Mouse (Mus musculus) heart, embryonic 16.5 days (tissue): ENCODE measurements at regions not wholly inside any gene's neighbourhood (a gene's known extent, or its start where the extent isn't known, plus 50 kb on each side); places are given as distances from the start of the nearest gene placed in this dataset.

Source experiments
- ATAC-seq: fragments of 200-750 bp; cut with Nextera tagmentation; replicated peaks from 2 replicates; pipeline ENCODE4 v1.8.0; 2017; ENCODE audit warnings: moderate number of reproducible peaks; ENCODE audit not compliant: insufficient read depth, low FRiP score; ENCODE audit errors: extremely low read depth
- H3K27ac ChIP-seq: fragments of 300-500 bp; sonication (generic); 2 replicates; pipeline ENCODE4 v1.5.1; 2014; ENCODE audit warnings: mild to moderate bottlenecking, low read length, control low read depth, moderate library complexity
- H3K27me3 ChIP-seq: fragments of 300-500 bp; sonication (generic); 2 replicates; pipeline ENCODE4 v1.6.1; 2014; ENCODE audit warnings: low read length, mixed read lengths; ENCODE audit not compliant: control insufficient read depth, insufficient read depth
- H3K36me3 ChIP-seq: fragments of 300-500 bp; sonication (generic); 2 replicates; pipeline ENCODE4 v1.6.1; 2014; ENCODE audit not compliant: control insufficient read depth, insufficient read depth
- H3K4me1 ChIP-seq: fragments of 300-500 bp; sonication (generic); 2 replicates; pipeline ENCODE4 v1.6.1; 2014; ENCODE audit warnings: low read length, mixed read lengths; ENCODE audit not compliant: control insufficient read depth, insufficient read depth
- H3K4me2 ChIP-seq: fragments of 300-500 bp; sonication (generic); 2 replicates; pipeline ENCODE4 v1.6.1; 2014; ENCODE audit warnings: low read depth, mild to moderate bottlenecking, control low read depth, low read length
- H3K4me3 ChIP-seq: fragments of 300-500 bp; sonication (generic); 2 replicates; pipeline ENCODE4 v1.5.1; 2014; ENCODE audit warnings: mild to moderate bottlenecking, control low read depth, low read length
- H3K9ac ChIP-seq: fragments of 300-500 bp; sonication (generic); 2 replicates; pipeline ENCODE4 v1.6.1; 2014; ENCODE audit warnings: low read length, control low read depth
- H3K9me3 ChIP-seq: fragments of 300-500 bp; sonication (generic); replicated peaks from 2 replicates; pipeline ENCODE4 v1.6.1; 2016; ENCODE audit warnings: low read length; ENCODE audit not compliant: control insufficient read depth
- WGBS: fragments of 180-500 bp; shearing (Covaris S2); extraction: QIAGEN DNeasy Blood & Tissue Kit; methylation state at CpG from one replicate; pipeline ENCODE4 v1.1.7; 2014; 5-methylcytosine and 5-hydroxymethylcytosine counted together

DNA sequence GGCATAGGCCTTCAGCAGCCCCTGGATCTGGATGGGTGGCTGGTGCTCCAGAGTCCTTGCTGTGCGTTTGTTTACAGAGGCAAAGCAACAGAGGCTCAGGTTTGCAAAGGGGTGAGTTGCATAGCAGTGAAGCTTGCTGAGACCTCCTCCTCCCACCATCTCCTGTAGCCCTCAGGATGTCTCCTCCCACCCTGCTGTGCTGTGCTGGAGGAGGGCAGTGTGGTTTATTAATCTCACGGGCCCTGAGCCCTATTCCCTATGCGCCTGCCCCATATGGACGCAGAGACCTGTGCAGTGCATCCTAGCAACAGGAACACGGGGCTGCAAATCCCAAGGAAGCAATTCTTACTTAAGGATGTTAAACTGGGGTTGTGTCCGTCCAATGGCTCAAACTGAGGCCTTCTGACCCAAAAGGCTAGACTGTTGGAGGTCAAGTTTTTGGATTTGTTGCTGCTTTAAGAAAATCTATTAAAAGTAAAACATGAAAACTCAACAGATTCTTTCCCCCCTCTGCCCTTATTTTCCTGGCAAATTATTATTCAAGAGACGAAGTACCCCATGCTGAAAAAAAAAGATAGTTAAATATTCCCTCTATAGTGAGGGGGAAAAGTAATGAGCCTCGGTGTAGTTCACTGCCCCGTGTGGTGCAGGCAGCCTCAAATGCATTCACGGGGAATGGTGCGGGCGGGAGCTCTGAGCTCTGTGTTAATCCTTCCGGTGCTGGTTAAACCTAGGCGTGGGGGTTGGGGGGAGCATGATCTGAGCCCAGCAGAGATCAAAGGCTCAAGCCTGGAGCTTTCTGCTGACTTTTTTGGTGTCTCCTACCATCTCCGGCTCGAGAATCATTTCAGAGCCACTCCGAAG, 297.8 kb downstream of the Cdh26 start:
- Histone ChIP-seq H3K36me3 (no peaks in the 10 kb centered on the region), H3K27me3 (0 out of 2 replicates have a peak, but pooled peaks cover 2% of the 10 kb centered on the region), H3K4me3 (no peak overlapping the region), H3K4me1 (no peaks in the 10 kb centered on the region; the same call in 1 of the 2 replicates), H3K27ac (no peak overlapping the region), H3K9me3 (no peaks in the 10 kb centered on the region), H3K9ac (no peak overlapping the region), H3K4me2 (no peak overlapping the region)
- WGBS, result 10% methylated on average over 17 of the region's 17 CpGs
- ATAC-seq, result no peak

DNA sequence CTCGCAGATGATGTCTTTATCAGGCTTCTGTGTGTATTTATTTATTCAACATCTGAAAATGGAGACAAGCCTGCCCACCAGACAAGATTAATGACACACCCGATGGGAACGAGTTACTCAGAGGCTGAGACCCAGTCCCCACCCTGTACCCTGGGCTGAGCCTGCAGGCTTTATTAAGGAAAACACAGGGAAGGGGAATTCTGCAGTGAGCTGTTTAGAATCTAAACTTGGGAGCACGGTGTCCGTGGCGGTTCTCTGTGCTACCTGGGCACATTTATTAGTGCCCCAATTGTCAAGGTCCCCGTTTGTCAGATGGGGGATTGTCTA, 298.4 kb downstream of the Cdh26 start:
- no peak overlapping the region for H3K4me2 ChIP-seq
- no peak for ATAC-seq
- no peak overlapping the region for H3K27ac ChIP-seq
- H3K36me3 ChIP-seq, result no peaks in the 10 kb centered on the region
- H3K27me3 ChIP-seq, result 0 out of 2 replicates have a peak, but pooled peaks cover 2% of the 10 kb centered on the region
- no peaks in the 10 kb centered on the region for H3K9me3 ChIP-seq
- H3K4me3 ChIP-seq, result no peak overlapping the region
- H3K4me1 ChIP-seq, result no peaks in the 10 kb centered on the region; the same call in 1 of the 2 replicates
- 6% methylated on average over 7 of the region's 7 CpGs for WGBS
- H3K9ac ChIP-seq, result no peak overlapping the region

DNA sequence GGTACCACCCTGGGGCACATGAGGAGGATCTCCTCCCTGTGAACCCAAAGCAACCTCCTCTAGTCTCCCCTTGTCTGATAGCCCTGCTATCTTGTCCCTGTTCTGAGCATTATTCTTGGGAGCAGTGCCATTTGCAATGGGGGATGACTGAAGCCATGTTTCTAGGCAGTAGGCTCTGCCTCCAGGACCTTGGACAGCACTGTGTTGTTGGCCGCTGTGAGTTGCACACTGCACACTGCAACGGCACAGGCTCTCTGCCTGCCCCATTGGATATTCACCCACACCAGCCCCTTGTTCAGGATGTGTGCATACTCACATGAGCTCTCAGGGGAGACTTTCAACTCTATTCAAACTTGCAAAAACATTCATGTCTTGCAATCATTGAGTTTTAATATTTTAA, 304.8 kb downstream of the Cdh26 start:
- 2% methylated on average over 2 of the region's 2 CpGs for WGBS
- H3K4me2 ChIP-seq, result no peak overlapping the region
- no peak overlapping the region for H3K9ac ChIP-seq
- no peak for ATAC-seq
- no peaks in the 10 kb centered on the region for H3K9me3 ChIP-seq
- H3K4me1 ChIP-seq, result no peaks in the 10 kb centered on the region
- H3K36me3 ChIP-seq, result no peaks in the 10 kb centered on the region
- H3K4me3 ChIP-seq, result no peak overlapping the region
- H3K27me3 ChIP-seq, result no peaks in the 10 kb centered on the region
- H3K27ac ChIP-seq, result no peak overlapping the region

DNA sequence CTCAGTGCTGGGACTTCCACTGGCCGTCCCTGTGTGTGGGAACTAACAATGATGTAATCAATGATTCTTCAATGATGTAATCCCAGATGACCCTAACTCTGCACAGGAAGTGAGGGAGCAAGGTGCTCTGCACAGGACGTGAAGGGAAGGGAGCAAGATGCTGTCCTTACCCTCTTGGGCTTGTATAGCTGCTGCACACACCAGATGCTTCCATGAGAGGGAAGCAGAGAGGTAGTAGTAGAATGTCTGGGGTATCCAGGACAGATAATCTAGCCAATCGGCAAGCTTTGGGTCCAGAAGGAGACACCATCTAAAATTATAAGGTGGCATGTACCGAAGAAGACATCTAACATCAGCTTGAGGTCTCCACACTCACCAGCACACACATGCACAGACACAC, 314.3 kb downstream of the Cdh26 start:
- WGBS, result 60% methylated on average over 4 of the region's 4 CpGs
- H3K27ac ChIP-seq, result no peak overlapping the region

DNA sequence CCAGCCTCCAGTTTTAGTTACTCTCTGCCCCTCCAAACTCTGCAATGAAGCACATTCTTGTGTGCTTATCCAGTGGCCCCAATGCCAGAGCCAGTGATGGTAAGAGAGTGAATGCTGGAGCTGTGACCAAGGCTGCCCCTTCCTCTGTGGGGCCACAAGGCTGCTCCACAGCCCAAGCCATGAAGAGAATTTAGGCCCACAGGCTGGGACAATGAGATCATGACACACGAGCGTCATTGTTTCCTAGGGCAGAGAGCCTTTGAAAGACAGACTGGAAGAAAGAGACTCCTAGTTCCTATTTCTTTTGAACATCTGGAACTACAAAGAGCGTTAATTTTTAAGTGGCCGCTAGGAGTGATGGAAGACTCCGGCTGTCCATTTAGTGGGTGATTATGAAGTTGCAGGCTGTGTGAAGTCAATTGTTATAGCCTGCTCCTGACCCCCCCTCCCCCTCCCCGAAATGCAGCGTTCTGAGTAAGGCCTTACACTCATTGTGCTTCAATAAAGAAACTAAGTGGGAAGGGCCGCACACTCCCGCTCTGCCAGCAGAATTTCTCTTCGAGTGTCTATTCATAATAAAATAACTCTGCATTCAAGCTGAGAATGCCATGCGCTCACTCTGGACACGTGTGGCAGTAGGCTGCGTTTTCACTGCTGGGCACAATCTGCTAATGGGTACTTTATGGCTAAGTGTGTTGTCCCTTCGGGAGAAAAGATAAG, 315.1 kb downstream of the Cdh26 start:
- no peak overlapping the region for H3K4me2 ChIP-seq
- 72% methylated on average over 14 of the region's 14 CpGs for WGBS

More for the DNA sequence above, 314.3 kb downstream of the Cdh26 start:
- no peak for ATAC-seq
- Histone ChIP-seq H3K36me3 (no peaks in the 10 kb centered on the region), H3K4me2 (no peak overlapping the region), H3K9me3 (no peaks in the 10 kb centered on the region), H3K9ac (no peak overlapping the region), H3K27me3 (no peaks in the 10 kb centered on the region), H3K4me1 (no peaks in the 10 kb centered on the region), H3K4me3 (no peak overlapping the region)

DNA sequence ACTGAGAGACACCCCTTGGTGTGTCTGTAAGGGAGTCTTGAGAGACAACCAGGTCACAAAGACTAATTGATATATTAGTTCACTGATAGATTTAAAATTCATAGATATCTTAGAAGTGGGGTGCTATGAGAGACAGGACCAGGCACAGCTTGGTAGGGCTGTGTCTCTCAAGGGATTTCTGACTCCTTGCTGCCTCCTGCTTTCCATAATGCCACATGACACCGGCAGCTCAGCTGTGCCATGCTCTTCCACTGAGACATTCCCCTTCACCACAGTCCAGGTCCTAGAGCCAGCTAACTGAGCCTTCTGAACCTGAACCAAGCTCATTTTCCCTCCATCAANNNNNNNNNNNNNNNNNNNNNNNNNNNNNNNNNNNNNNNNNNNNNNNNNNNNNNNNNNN, 320.9 kb downstream of the Cdh26 start:
- Histone ChIP-seq H3K27me3 (no peaks in the 10 kb centered on the region), H3K4me3 (no peak overlapping the region), H3K27ac (no peak overlapping the region), H3K4me2 (no peak overlapping the region), H3K9me3 (no peaks in the 10 kb centered on the region), H3K9ac (no peak overlapping the region), H3K36me3 (no peaks in the 10 kb centered on the region), H3K4me1 (no peaks in the 10 kb centered on the region)
- ATAC-seq, result no peak
- WGBS, result 81% methylated on average over 1 of the region's 1 CpGs

More for the DNA sequence above, 315.1 kb downstream of the Cdh26 start:
- H3K4me1 ChIP-seq, result no peaks in the 10 kb centered on the region
- H3K9ac ChIP-seq, result no peak overlapping the region
- no peaks in the 10 kb centered on the region for H3K36me3 ChIP-seq
- H3K27me3 ChIP-seq, result no peaks in the 10 kb centered on the region
- no peak for ATAC-seq
- H3K9me3 ChIP-seq, result no peaks in the 10 kb centered on the region
- H3K4me3 ChIP-seq, result no peak overlapping the region
- H3K27ac ChIP-seq, result no peak overlapping the region

DNA sequence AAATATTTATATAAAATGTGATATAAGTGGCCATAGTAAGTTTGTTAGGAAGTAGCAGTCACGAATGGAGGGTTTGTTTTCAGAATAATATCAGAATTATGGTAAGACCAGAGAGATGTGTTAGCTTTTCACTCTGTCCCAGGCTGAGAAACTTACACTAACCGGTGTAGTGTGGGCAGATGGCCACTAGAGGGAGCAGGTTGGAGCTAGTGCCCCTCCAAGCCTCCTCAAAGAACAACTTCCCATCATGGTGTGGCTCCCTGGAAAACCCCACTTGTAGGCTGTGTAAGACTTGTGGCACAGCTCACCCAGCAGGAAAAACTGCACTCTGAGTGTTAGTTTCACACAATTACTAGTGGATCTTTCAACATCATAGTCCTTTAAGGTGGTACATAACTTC, 328.0 kb downstream of the Cdh26 start:
- Histone ChIP-seq H3K9ac (no peak overlapping the region), H3K4me3 (no peak overlapping the region), H3K9me3 (no peaks in the 10 kb centered on the region), H3K4me1 (no peaks in the 10 kb centered on the region), H3K4me2 (no peak overlapping the region), H3K27me3 (no peaks in the 10 kb centered on the region), H3K36me3 (no peaks in the 10 kb centered on the region), H3K27ac (no peak overlapping the region)
- WGBS, result 8% methylated on average over 2 of the region's 2 CpGs
- ATAC-seq, result no peak

DNA sequence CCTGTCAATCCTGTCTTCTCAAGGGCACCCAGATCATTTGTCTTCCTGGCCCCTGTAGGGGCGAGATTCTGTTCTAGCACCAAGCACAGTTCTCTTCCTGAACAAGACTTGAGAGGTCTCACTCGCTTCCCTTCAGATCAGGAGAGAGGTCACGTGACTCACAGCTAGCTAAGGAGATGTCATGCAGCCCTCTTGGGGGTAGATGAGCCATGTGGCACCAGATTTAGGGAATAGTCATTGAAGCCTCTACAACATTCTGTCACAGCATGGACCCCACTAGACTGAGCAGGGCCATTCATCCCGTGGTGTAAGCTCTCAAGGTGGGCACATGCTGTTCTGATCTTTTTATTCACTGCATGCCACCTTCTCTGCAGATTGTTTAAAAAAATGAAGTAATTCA, 338.2 kb downstream of the Cdh26 start:
- Histone ChIP-seq H3K9me3 (no peaks in the 10 kb centered on the region), H3K27ac (no peak overlapping the region), H3K4me1 (no peaks in the 10 kb centered on the region), H3K4me2 (no peak overlapping the region), H3K36me3 (no peaks in the 10 kb centered on the region), H3K4me3 (no peak overlapping the region), H3K27me3 (0 out of 2 replicates have a peak, but pooled peaks cover 2% of the 10 kb centered on the region), H3K9ac (no peak overlapping the region)
- no peak for ATAC-seq
- WGBS, result 58% methylated on average over 4 of the region's 4 CpGs

DNA sequence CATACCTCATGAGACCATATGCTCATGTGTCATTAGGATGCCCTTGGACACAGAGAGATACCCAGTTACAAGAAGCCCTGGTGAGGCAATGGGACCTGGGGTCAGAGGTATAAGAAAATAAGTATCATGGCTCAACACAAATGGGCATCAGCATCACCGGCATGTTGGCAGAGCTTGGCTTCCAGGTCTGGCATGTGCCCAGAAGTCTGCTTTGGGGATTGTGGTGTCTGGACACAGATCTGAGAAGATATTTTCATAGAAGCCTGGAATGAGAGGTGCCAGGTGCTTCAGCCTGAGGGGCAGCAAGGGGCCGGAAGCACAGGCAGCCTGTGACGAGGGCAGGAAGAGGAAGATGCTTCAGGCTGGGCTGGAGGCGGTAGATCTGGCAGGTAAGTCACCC, 338.7 kb downstream of the Cdh26 start:
- Histone ChIP-seq H3K27ac (no peak overlapping the region), H3K9ac (no peak overlapping the region), H3K27me3 (0 out of 2 replicates have a peak, but pooled peaks cover 2% of the 10 kb centered on the region), H3K4me1 (no peaks in the 10 kb centered on the region), H3K4me3 (no peak overlapping the region), H3K9me3 (no peaks in the 10 kb centered on the region), H3K4me2 (no peak overlapping the region), H3K36me3 (no peaks in the 10 kb centered on the region)
- 72% methylated on average over 4 of the region's 4 CpGs for WGBS
- ATAC-seq, result no peak
